Mouse (Mus musculus): ENCODE measurements at regions not wholly inside any gene's neighbourhood (a gene's known extent, or its start where the extent isn't known, plus 50 kb on each side); places are given as distances from the start of the nearest gene placed in this dataset.

DNA sequence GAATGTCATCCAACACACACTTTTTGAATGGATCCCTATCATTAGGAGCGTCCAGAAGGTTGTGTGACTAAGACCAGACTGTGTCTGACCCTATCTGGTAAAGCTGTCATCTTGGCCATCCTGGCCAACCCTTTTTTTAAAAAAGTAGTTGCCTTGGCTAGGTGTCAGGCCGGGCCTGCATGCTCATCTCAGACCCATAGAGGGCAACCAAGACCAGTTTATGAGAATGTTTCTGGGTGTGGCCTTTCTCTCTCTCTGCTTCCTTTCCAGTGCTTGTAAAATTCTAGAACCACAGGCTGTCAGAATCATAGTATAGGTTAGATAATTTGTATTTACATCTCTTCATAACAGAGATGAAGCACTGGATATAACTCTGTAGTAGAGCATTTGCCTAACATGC, 62.8 kb upstream of the Las1l start:
- peak; percentile 40 for DNase-seq (ENCODE audit: inconsistent ontology term)

- DNase-seq (ENCODE audit: inconsistent ontology term) = peak; percentile 62
These were observed 63.6 kb upstream of the Las1l start for GRCm38 (mm10) chrX:96020407-96020806.

DNA sequence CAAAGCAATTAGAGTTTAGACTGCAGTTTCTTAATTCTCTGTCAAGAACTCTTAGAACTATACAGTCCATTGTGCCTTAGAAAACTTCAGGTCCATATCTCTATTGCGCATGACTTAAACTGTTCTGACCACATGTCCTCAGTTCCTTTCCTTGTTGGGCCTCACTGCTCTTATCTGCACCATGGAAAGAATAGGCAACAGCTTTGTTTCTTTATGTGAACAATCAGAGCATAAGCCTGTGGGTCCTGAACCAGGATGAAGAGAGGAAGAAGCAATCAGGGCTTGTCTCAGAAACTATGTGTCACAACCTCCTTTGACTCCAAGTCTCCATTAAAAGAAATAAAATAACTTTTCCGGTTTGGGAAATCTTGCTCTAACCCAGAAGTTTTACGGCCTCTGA, 68.6 kb upstream of the Las1l start:
- no peak for DNase-seq (ENCODE audit: inconsistent ontology term)

DNA sequence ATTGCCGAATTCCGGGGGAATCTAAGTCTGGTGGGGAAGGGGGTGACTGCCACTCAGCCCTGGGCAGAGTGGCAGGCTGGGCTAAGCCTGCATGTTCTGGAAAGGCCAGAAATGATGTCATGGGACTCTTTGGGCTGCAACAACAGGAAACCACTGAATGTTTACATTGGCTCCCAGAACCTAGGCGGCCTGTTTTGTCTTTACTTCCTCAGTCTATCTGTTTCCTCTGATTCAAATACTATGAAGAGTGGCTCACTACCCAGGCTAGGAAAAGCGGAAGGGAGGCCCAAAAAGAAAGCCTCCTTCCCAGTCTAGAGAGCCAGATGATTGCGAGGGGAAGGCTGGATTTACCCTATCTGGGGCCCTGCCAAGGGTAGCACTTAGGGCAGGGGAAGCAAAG, 69.1 kb upstream of the Las1l start:
- no peak for DNase-seq (ENCODE audit: inconsistent ontology term)

GRCm38 (mm10) chrX:96031591-96031990, 64.3 kb upstream of the Msn start:
- DNase-seq (ENCODE audit: inconsistent ontology term) = no peak

GRCm38 (mm10) chrX:96035307-96035706, 60.5 kb upstream of the Msn start:
- no peak for DNase-seq (ENCODE audit: inconsistent ontology term)

GRCm38 (mm10) chrX:96042193-96042592, 53.6 kb upstream of the Msn start:
- no peak for DNase-seq (ENCODE audit: inconsistent ontology term)

Data from Muller cell, postnatal 12 days (primary cell).